Mouse (Mus musculus) spleen, adult 2 months (tissue): ENCODE measurements around the gene Apool. TPM values are rescaled to one million over a fixed set of nuclear protein-coding genes. Genes with fewer than 3 reads are reported as not detected.

ENCODE experiments used
- DNase-seq, 2 experiments: peaks; one replicate each; pipeline versions ENCODE4 v3.0.0 to v3.0.0-alpha.2; 2012 to 2021; ENCODE audit warnings: low spot score in 2 of 2, low read depth in 1 of 2
- H3K27ac ChIP-seq: fragments of 200-500 bp; 2 replicates; pipeline ENCODE4 v1.5.1; 2012; ENCODE audit warnings: low read length, inconsistent platforms; ENCODE audit not compliant: insufficient read depth
- H3K27me3 ChIP-seq: fragments of 200-500 bp; 2 replicates; pipeline ENCODE4 v1.6.1; 2012; ENCODE audit warnings: mild to moderate bottlenecking, moderate library complexity, low read length, inconsistent platforms; ENCODE audit not compliant: control insufficient read depth, insufficient read depth
- H3K36me3 ChIP-seq: fragments of 200-500 bp; 2 replicates; pipeline ENCODE4 v1.6.1; 2012; ENCODE audit warnings: mild to moderate bottlenecking, low read length, inconsistent platforms; ENCODE audit not compliant: control insufficient read depth, insufficient read depth
- H3K4me1 ChIP-seq: fragments of 200-500 bp; 2 replicates; pipeline ENCODE4 v1.6.1; 2011; ENCODE audit warnings: inconsistent platforms; ENCODE audit not compliant: control insufficient read depth, insufficient read depth, insufficient read length
- H3K4me3 ChIP-seq: fragments of 200-500 bp; 2 replicates; pipeline ENCODE4 v1.5.1; 2011; ENCODE audit warnings: mild to moderate bottlenecking, inconsistent platforms; ENCODE audit not compliant: insufficient read depth, insufficient read length; ENCODE audit errors: extremely low read depth
- CTCF ChIP-seq: fragments of 200-500 bp; IDR thresholded peaks from 2 replicates; pipeline ENCODE4 v1.5.1; 2011; ENCODE audit warnings: mild to moderate bottlenecking, inconsistent platforms; ENCODE audit not compliant: insufficient read depth, insufficient read length, insufficient replicate concordance; ENCODE audit errors: extremely low read depth
- POLR2A ChIP-seq: fragments of 200-500 bp; IDR thresholded peaks from 2 replicates; pipeline ENCODE4 v1.6.1; 2011; ENCODE audit warnings: low read depth, low read length, inconsistent platforms
- WGBS: fragments of 180-500 bp; shearing (Covaris S2); methylation state at CpG from one replicate; pipeline ENCODE4 v1.1.7; 2018; 5-methylcytosine and 5-hydroxymethylcytosine counted together
- polyA plus RNA-seq: library from polyadenylated mRNA; depleted of rRNA; stranded (reverse); fragments of >200 nt; gene quantifications from 2 replicates; pipeline ENCODE4 v1.2.3, GENCODE M21; 2012; rRNA removed

Gene Apool
- polyA plus RNA-seq = 0.92 and 1.3 TPM in 2 replicates

DNA sequence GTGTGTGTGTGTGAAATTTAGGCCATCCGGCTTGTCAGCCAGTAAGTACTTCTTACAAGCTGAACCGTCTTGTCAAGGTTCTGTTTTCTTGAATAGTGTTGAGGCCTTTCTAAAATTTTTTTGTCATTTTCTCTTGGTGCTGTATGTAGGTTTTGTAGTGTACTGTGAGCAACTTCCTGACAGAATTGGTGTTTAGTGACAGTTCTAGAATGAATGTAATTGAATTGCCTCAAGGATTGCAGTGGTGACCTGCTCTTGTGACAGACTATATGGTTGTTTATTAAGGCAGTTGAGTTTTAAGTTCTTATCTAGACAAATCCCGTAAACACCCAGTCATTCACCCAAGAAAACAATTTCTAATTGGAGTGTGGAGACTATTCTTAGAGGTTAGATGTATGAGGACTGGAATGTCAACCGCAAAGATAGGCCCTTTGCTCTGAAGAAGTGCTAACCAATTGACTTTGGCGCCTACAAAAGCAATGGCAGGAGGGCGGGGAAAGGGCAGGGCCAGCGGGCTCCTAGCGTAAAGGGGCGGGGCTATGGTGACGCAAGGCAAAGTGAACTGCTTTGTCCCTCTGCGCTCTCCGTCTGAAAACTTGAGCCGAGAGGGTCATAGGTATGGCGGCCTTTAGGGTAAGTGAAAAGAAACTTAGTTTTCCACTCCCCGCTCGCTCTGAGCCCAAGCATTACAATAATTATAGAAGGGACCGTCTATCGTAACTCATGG, at the start of gene Apool:
Apool (plus strand) TSS at position 531 of the 727 bp plus-strand sequence.
- Histone ChIP-seq H3K4me1 (no peaks in the 10 kb centered on the region), H3K27ac (peak within 1 kb of the TSS; percentile 65), H3K36me3 (no peaks in the 10 kb centered on the region), H3K4me3 (peak within 1 kb of the TSS; percentile 88), H3K27me3 (no peaks in the 10 kb centered on the region)
- peak; percentile 67 to 76 for DNase-seq
- 34% methylated on average over 18 of the region's 18 CpGs for WGBS
- TF ChIP-seq CTCF (no peak), POLR2A (no peak)

DNA sequence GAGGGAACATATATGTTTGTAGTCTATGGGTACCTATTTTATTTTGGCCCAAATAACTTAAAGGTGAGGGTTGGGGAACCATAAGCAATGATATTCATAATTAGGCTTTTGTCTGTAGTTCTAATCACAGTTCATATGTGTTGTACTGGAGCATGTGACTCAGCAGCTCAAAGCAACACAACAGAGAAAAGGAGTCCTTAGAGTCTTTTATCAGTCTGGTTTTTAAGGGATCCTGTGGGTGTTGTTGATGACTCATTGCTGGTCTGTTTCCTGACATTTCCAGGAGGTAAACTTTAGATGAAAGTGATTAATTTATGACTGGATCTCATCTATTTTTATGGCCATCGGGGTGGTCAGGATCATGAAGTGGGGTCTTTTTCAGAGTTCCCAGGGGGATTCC, 37.6 kb upstream of the Apool start:
- 54% methylated on average over 1 of the region's 1 CpGs for WGBS
- TF ChIP-seq POLR2A = no peak
- TF ChIP-seq CTCF = no peak
- H3K27ac ChIP-seq = no peak overlapping the region
- no peaks in the 10 kb centered on the region for H3K36me3 ChIP-seq
- no peaks in the 10 kb centered on the region for H3K4me1 ChIP-seq
- no peaks in the 10 kb centered on the region for H3K27me3 ChIP-seq
- DNase-seq = no peak
- no peak overlapping the region for H3K4me3 ChIP-seq

DNA sequence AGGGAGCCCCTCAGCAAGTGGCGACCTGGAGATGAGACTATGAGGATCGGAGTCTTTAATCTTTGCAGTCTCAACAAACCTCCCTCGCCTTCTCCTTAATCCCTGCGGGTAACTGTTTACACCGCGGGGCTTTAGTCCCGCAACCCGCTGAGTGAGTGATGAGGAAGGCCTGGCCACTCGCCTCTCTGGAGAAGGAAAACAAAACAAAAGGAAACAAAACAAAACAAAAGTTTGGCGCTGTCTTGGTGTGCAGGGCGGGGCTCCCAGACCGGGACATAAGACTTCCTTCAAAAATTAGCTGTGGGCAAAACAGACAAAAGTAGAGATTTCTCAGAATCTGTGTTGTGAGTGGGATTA, 375 bp downstream of the Apool start:
- 12% methylated on average over 12 of the region's 12 CpGs for WGBS
- no peaks in the 10 kb centered on the region for H3K36me3 ChIP-seq
- TF ChIP-seq CTCF (no peak), POLR2A (no peak)
- H3K27ac ChIP-seq = peak overlapping the region; percentile 65
- no peaks in the 10 kb centered on the region for H3K27me3 ChIP-seq
- DNase-seq = no peak
- no peaks in the 10 kb centered on the region for H3K4me1 ChIP-seq
- peak overlapping the region; percentile 88 for H3K4me3 ChIP-seq

DNA sequence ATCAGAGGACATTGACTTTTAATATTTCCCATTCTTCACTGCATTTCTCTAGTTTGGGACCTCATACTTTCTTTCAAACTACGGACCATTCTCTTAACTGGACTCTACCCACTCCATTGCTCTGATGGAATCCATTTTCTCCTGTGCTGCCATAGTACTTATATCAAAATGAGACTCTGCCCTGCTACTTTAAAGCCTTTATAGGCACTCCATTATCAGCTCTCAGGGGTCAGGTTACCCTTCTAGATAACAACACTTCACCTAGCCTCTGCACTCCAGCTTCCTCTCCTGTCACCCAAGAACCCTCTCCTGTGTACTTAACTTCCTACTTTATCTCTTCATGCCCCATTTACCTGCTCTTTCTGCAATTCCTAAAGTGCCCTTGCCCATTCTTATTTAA, 960 bp downstream of the Apool start:
- no peak overlapping the region for H3K27ac ChIP-seq
- H3K4me1 ChIP-seq = no peaks in the 10 kb centered on the region
- H3K27me3 ChIP-seq = no peaks in the 10 kb centered on the region
- TF ChIP-seq CTCF (no peak), POLR2A (no peak)
- H3K4me3 ChIP-seq = no peak overlapping the region; the same call in 1 of the 2 replicates
- WGBS = 83% methylated on average over 1 of the region's 1 CpGs
- no peaks in the 10 kb centered on the region for H3K36me3 ChIP-seq
- DNase-seq = no peak

DNA sequence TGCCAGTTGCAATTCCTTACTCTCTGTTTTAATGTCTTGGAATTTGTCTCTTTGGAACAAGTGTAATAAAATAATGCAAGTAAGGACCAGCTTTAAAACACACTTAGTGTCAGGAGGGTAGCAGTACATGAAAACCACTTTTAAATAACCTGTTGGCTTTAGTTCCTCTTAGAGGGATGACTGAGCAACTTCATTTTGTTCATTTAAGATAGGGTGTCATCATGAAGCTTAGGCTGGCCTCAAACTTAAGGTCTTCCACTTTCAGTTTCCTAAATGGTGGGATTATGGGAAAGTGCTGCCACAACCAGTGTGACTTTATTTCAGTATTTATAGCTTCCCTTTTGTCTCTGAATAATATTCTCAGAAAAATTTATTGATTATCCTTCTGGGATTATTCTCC, 9.1 kb downstream of the Apool start:
- Histone ChIP-seq H3K4me1 (no peaks in the 10 kb centered on the region; the same call in 1 of the 2 replicates), H3K36me3 (no peaks in the 10 kb centered on the region)

DNA sequence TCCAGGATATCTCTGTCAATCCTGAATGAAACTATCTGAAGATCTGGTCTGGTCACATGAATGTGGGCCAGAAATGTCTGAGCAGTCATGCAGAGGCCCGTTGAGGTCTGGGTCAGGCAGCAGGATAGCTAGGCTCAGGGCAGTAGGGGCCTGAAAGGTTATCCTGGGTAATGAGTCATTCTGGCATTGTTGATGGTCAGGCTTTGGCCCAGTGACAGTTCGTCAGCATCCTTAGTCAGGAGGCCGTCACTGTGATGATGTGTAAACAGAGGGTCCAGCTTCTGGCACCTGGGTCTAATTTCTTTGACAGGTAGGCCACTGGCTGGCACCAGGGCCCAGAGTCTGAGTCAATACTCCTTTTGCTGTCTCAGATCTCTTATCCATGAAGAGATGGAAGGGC, 28.4 kb downstream of the Apool start:
- Histone ChIP-seq H3K4me3 (no peak overlapping the region), H3K27me3 (no peaks in the 10 kb centered on the region), H3K36me3 (no peaks in the 10 kb centered on the region; the same call in 1 of the 2 replicates), H3K27ac (no peak overlapping the region), H3K4me1 (no peaks in the 10 kb centered on the region)
- no peak for DNase-seq
- TF ChIP-seq POLR2A (no peak), CTCF (no peak)
- WGBS = 85% methylated on average over 3 of the region's 3 CpGs

More for the DNA sequence above, 9.1 kb downstream of the Apool start:
- Histone ChIP-seq H3K4me3 (no peak overlapping the region), H3K27me3 (no peaks in the 10 kb centered on the region), H3K27ac (no peak overlapping the region)
- TF ChIP-seq CTCF (no peak), POLR2A (no peak)
- no peak for DNase-seq

DNA sequence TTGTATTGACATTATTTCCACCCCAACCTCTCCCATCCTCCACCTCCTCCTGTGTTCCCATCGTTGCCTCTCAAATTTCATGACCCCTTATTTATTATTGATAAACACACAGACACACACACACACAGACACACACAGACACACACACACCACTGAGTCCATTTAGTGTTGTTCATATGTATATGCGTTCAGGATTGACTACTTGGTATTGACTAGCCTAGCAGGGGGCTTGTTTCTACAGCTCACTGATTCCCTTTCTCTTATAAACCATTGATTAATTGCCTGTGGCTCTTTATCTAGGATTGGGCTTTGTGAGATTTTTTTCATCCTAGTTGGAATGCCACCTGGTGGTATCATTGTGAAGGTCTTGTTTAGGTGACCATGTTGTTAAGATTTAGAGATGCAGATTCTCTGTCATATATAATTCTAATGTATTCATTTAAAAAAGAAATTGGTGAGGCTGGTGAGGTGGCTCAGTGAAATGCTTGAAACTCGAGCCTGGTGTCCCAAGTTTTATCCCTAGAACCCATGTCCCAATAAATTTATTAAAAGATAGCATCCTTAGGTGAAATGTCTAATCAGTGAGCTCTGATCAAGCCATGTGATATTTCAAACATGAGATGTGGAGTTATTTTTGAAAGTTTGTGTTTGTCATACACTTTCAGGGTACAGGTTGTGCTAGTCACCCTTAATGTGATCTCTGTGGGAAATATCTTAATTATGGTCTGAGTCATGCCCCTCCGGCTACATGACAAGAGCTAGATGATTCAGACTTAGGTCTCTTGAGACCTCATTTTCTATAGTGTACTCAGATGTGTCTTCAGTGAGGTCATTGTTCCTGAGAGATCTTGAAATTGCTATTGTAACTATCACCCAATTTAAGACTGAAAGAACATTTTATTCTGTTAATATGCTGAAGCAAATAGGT, 36.6 kb downstream of the Apool start:
- no peak for DNase-seq
- no peak for TF ChIP-seq POLR2A
- TF ChIP-seq CTCF = no peak
- H3K27me3 ChIP-seq = no peaks in the 10 kb centered on the region
- no peak overlapping the region for H3K27ac ChIP-seq
- H3K36me3 ChIP-seq = no peaks in the 10 kb centered on the region
- H3K4me1 ChIP-seq = no peaks in the 10 kb centered on the region
- WGBS = 79% methylated on average over 4 of the region's 4 CpGs
- H3K4me3 ChIP-seq = no peak overlapping the region
